Mouse (Mus musculus) hematopoietic stem cell, adult 5-6 weeks (primary cell): ENCODE results near the gene Unc119b. TPM values are rescaled to one million over a fixed set of nuclear protein-coding genes. Genes with fewer than 3 reads are reported as not detected.
"Not testable (repeated sequence)": the region's sequence is repeated elsewhere in the genome, so short reads cannot be mapped to it uniquely, and the experiment has no call there.

Source experiments
- ATAC-seq, 2 experiments: fragments of 125-278 bp in 1 of 2; replicated peaks in 1 of 2; 2 replicates each; pipeline ENCODE4 v1.8.0; 2016 to 2017; ENCODE audit warnings: inconsistent platforms in 2 of 2, mild to moderate bottlenecking in 2 of 2, moderate number of reproducible peaks in 2 of 2, low read depth in 1 of 2, moderate TSS enrichment in 1 of 2; ENCODE audit not compliant: low FRiP score in 2 of 2, poor library complexity in 2 of 2, severe bottlenecking in 2 of 2, insufficient read depth in 1 of 2, low TSS enrichment in 1 of 2
- total RNA-seq: library from RNA; stranded (forward); fragments of 172-1452, 232-1000 nt; gene quantifications from 2 replicates; pipeline ENCODE4 v1.2.3, GENCODE M21; 2017

Gene Unc119b
- total RNA-seq = 12.8 and 14.2 TPM in 2 replicates

DNA sequence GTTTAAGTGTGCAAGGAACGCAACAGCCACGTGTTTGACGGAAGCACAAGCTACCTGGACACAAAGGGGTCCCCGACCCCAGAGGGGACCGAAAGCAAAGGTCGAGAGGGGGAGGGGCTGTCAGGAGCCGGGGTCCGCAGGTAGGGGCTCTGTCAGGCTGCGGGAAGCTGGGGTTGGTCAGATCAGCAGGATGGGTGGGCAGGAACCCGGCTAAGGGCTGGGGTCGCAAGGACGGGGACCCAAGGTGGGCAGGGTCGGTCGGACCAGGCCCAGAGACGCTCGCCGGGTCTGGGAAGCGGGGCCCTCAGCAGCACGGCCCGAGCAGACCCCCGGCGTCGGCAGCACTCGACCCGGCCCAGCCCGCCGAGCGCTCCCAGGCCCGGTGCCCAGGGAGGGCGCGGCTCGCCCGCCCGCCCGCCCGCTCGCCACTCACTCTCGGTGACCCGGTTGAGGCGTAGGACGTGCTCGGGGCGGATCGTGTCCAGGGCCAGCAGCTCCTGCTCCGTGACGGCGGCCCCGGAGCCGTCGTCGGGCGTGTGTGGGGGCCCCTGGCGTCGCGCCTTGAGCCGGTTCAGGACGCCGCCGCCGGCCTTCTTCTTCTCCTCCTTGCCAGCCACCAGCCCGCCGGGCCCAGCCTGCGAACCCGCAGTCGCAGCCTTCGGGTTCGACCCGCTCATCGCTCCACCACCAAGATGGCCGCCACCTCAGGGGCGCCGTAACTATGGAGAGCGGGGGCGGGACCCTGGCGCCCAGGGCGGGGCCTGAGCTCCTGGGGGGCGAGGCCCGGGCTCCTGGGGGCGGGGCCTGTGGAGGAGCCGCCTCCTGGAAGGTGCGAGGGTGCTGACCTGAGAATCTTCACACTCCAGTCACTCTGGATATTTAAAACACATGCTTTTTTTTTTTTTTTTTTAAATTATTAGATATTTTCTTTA, at the start of gene Unc119b:
Gene Unc119b (minus strand): TSS at position 742 of the 932 bp plus-strand sequence.
- ATAC-seq = peak; percentile 94

DNA sequence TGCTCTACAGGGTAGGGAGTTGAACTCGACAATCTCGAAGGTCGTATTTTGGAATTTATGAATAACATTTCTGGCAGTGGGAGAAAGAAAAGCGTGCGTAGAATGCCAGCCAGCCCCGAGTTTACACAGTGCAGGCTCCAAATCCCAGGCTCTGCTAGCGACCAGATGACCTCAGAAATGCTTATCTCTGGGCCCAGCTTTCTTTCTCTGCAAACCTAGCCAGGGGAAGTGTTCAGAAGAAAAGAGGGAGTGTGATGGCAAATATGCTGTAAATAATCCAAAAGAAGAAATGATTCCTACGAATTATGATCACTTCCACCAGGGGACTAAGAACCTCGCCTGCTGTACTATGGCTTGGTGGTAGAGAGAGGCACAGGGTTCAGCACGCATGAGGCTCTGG, 48.7 kb upstream of the Unc119b start:
- ATAC-seq = no peak

DNA sequence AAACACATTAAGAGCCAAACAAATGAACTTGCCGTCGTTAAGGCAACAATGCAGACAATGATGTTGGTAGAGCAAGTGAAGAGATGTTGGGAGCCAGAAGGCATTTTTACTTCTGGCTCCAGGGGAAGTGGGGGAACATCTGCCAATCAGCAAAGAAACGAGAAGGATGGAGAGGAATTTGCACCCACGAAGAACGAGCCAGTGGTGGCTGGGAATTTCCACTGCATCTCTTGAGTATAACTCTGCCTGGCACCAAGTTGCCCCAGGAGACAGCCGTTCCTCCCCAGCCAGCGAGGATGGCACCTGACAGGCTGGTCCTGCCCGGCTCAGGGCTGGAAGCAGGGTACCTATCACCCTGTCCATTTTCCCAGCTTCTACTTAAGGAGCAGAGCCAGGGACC, 48.1 kb upstream of the Unc119b start:
- ATAC-seq = no peak

DNA sequence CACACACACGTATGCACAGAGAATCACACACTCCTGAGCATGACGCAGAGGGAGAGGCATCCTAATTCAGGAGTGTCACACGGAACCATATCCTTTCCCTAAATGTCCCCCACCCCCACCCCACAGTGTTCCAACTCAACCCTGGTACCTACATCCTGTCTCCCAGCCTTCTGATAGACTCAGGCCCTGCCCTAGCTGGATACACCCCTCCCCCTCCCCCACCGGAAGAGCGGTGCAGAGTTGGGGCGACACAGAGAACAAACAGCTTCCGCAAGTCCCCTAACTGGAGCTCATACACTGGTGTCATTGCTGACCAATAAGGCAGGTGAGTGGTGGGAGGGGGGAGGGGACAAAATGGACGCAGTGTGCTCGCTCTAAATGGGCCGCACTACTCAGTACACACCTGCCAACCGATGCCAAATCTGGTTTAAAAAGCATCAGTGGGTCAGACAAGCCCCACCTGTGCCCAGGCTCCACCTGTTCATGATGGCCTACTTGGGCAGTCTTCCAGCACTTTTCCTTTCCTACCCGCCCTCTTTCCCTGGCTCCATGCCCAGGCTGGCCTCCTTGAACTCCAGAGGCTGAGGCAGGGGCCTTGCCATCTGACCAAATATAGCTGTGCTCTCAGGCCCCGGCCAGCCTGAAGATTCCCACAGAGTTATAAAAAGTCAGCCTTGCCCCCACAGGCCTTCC, 46.6 kb upstream of the Unc119b start:
- no peak for ATAC-seq

DNA sequence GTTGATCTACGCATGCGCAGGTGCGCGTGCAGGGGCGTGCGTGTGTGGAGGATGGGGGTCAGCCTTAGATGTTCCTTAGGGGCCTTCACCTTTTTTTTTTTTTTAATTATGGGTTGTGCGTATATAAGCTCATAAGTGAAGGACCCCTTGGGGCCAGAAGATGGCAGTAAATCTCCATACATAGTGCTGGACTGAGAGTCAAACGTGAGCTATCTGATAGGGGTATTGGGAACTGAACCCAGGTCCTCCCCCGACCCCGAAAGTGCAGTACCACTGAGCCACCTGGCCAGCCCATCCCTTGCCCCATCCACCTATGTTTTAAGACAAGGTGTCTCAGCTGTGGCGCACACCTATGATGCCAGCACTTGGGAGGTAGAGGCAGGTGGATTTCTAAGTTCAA, 44.8 kb upstream of the Unc119b start:
- no peak for ATAC-seq

DNA sequence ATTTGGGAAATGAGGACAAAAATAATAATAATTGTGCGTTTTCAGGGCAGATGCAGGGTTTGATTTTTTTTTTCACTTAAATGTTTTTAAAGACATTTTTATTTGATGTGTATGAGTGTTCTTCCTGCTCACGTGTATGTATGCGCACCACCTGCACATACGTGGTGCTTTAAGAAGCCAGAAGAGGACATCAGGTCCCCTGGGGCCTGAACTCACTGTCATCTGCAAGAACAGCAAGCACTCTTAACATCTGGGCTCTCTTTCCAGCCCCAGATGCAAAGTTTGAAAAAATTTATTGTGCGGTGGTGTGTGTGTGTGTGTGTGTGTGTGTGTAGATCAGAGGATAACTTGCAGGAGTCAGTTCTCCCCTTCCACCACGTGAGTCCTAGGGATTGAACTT, 43.1 kb upstream of the Unc119b start:
- ATAC-seq = no peak

DNA sequence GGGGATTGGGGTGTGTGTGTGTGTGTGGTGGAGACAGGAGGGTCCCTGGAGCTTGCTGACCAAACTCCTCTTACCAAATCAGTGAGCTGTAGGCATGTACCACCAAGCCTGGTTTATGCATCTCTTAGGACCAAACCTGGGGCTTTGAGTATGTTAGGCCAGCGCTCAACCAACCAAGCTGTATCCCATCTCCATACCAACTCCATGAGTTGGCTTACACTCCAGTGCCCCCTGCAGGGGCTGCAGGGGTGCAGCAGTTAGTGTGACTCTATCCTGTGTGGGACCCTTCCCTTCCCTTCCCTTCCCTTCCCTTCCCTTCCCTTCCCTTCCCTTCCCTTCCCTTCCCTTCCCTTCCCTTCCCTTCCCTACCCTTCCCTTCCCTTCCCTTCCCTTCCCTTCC, 39.8 kb upstream of the Unc119b start:
- ATAC-seq = 0 out of 4 replicates have a peak, but pooled peaks have one; percentile 25 to 32

DNA sequence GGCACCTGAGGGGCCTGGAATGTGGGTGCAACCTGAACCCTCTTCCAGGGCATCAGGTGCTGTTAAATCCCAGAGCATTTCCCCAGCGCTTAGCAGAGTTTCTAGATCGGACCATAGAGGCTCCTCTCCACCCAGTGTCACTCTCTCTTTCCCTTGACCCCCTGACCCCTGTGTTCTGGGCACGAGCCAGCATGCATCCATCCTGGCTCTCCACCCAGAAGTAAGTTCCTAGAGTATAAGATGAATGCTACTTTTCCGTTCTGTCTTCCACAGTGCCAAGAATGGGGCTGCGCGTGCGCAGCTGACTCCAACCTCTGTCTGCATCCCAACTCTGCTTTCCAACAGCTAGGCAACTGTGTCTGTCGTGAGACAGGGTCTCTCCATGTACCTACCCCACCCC, 35.4 kb upstream of the Unc119b start:
- no peak for ATAC-seq

DNA sequence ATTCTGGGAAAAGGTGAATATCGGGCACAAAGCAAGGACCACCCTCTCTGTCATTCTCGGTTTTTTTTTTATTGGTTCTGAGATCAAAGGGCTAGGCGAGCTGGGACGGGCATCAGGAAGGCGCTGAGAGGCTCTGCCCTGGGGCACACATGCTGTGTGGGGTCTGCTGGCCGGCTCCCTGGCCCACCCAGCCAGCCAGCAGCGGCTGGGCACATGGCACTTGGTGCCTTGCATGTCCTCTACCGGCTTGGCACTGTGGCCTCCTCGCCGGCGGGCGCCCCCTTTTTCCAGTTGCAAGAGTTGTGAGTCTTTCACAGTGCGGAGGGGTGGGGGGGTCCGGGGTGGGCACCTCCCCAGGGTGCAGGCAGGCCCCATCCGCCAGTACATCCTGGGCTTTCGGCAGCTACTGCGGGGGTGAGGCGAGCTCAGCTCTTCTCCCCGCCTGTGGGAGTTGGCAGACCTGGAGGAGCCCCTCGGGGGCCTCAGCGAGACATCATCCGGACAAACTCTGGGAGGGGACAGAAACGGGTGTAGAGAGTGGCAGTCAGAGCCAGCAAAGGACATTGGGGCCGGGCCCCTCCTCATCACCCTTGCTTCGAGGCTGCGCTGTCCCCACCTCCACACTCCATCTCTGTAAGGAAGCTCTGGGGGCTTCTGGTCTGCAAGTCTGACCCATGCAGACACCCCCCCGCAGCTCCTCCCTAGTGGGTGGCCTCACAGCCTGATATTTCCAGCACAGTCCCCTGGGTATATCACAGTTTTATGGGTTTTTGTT, 34.1 kb upstream of the Unc119b start:
- no peak for ATAC-seq

DNA sequence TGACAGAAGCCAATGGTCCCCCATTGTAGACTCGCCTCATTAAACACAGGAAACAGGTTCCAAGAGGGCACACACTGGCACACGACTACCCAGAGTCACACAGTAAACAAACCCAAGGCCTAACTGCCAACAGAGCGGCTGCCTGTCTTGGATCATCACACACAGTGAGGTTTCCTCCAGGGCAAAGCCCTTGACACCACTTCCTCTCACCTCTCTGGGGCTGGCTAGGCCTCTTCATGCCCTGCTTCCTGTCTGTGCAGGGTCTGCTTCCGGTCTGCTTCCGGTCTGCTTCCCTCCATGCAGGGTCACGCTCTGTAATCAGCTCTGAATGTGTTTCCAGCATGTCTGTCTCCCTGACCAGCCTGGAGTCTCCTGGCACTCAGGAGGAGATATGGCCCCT, 32.6 kb upstream of the Unc119b start:
- peak; percentile 88 to 90 for ATAC-seq

DNA sequence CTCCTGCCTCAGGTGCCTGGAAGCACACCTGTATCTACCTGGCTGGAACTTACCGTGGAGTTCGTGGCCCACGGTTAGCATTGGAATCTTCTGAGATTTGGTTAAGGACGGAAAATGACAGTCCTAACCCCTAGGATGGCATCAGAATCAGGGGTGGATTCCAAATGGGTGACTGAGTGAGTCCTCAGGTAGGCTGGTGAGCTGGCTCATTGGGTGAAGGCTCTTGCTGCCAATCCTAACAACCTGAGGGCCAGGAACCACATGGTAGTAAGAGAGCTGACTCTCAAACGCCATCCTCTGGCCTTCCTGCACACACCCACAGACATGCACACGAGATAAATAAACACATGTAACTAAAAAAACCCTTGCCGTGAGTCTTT, 32.0 kb upstream of the Unc119b start:
- ATAC-seq = no peak

DNA sequence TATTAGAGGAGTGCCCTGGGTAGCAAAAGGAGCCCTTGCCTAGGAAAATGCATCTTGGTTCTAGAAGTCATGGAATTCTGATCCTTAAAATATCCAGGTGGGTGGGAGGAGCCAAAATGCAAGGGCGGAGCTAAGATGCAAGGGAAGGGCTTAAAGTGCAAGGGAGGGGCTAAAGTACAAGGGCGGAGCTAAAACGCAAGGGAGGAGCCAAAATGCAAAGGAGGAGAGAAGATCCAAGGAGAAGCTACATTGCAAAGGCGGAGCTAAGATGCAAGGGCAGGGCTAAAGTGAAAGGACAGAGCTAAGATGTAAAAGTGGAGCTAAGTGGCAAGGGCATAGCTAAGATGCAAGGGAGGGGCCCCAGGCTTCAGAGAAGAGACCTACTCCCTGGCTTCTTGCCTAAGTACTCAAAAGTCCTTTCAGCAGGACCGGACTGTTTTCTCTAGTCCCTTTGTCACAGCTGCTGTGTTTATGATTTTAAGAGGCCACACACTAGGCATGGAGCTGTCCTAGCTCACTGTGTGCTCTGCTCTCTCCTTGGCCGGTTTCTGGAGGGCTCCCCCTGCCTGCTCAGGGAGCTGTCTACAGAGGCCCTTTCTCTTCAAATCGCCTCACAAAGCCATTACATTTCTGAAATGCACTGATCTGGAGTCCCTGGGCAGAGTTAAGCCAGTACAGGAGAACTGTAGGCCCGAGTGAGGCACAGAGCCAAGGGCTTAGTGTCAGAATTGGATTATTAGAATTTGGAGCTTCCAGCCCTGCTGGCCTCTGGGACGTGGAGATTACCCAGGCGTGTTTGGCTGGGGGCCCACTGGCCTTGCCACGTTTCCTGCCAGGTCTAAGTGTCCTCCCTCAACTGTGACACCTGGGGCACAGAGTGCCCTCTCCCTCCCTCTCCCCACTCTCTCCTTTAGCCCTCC, 31.4 kb upstream of the Unc119b start:
- ATAC-seq = no peak

DNA sequence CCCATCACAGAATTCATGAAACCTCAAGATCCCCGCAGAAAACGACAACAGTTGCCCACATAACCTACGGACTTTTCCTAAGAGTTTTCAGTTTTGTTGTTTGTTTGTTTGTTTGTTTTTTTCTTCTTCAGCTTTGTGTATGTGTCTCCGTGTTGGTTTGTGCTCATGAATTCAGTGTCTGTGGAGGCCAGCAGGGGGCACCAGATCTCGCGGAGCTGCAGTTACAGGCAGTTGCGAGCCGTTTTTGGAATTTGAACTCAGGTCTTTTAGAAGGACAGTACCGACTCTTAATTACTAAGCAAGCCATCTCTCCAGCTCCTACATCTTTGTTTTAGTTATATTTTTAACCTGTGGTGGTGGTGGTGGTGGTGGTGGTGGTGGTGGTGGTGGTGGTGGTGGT, 30.6 kb upstream of the Unc119b start:
- no peak for ATAC-seq

DNA sequence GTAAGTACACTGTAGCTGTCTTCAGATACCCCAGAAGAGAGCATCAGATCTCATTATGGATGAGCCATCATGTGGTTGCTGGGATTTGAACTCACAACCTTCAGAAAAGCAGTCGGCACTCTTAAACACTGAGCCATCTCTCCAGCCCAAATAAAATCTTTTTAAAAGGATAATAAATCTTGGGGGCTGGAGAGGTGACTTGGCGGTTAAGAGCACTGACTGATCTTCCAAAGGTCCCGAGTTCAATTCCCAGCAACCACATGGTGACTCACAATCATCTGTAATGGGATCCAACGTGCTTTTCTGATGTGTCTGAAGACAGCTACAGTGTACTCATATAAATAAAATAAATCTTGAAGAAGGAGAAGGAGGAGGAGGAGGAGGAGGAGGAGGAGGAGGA, 29.7 kb upstream of the Unc119b start:
- ATAC-seq = not testable (repeated sequence)

DNA sequence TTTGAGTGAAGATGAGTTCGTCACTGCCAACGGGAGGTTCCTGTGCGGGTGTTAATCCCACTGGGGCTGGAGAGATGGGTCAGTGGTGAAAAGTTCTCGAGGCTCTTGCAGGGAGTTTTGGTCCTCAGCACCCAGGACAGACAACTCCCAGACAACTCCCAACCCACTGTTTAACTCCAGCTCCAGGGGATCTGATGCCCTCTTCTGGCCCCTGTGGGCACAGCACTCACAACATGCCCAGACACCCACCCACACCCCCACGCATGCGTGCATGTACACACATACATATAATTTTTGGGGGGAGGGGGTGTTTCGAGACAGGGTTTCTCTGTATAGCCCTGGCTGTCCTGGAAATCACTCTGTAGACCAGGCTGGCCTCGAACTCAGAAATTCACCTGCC, 28.8 kb upstream of the Unc119b start:
- no peak for ATAC-seq

DNA sequence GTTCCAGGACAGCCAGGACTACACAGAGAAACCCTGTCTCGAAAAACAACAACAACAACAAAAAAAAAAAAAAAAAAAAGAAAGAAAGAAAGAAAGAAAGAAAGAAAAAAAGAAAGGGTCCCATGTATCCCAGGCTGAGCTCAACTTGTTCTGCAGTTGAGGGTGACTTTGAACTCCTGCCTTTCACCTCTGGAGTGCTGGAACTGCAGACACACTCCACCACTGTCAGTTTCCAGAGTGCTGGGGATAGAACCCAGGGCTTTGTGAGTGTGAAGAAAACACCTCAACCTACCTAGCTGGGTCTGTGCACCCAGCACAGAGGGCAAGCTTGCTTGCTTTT, 27.1 kb upstream of the Unc119b start:
- not testable (repeated sequence) for ATAC-seq
